Mouse (Mus musculus) intestine, embryonic 16.5 days (tissue): Measurements from ENCODE around the gene Cyct. TPM values are rescaled to one million over a fixed set of nuclear protein-coding genes. Genes with fewer than 3 reads are reported as not detected.

Experiments used
- ATAC-seq: fragments of 200-750 bp; cut with Nextera tagmentation; 2 replicates; pipeline ENCODE4 v1.8.0; 2017; ENCODE audit warnings: moderate TSS enrichment, moderate library complexity
- H3K27ac ChIP-seq: fragments of 300-500 bp; sonication (generic); 2 replicates; pipeline ENCODE4 v1.5.1; 2014; ENCODE audit warnings: mild to moderate bottlenecking, low read length
- H3K27me3 ChIP-seq: fragments of 300-500 bp; sonication (generic); replicated peaks from 2 replicates; pipeline ENCODE4 v1.6.1; 2014; ENCODE audit warnings: low read length, control low read depth, mixed read lengths; ENCODE audit not compliant: control insufficient read depth, insufficient read depth
- H3K36me3 ChIP-seq: fragments of 300-500 bp; sonication (generic); 2 replicates; pipeline ENCODE4 v1.6.1; 2014; ENCODE audit warnings: low read length, control low read depth; ENCODE audit not compliant: control insufficient read depth, insufficient read depth
- H3K4me1 ChIP-seq: fragments of 300-500 bp; sonication (generic); 2 replicates; pipeline ENCODE4 v1.6.1; 2014; ENCODE audit warnings: low read length, control low read depth, mixed read lengths; ENCODE audit not compliant: control insufficient read depth, insufficient read depth
- H3K4me2 ChIP-seq: fragments of 300-500 bp; sonication (generic); 2 replicates; pipeline ENCODE4 v1.6.1; 2014; ENCODE audit warnings: low read depth, low read length, control low read depth
- H3K4me3 ChIP-seq: fragments of 300-500 bp; sonication (generic); 2 replicates; pipeline ENCODE4 v1.5.1; 2014; ENCODE audit warnings: mild to moderate bottlenecking, low read length
- H3K9ac ChIP-seq: fragments of 300-500 bp; sonication (generic); 2 replicates; pipeline ENCODE4 v1.6.1; 2014; ENCODE audit warnings: low read depth, low read length
- H3K9me3 ChIP-seq: fragments of 300-500 bp; sonication (generic); 2 replicates; pipeline ENCODE4 v1.6.1; 2016; ENCODE audit warnings: low read length, control low read depth; ENCODE audit not compliant: control insufficient read depth
- WGBS: fragments of 180-500 bp; shearing (Covaris S2); extraction: QIAGEN DNeasy Blood & Tissue Kit; methylation state at CpG from one replicate; pipeline ENCODE4 v1.1.7; 2014; 5-methylcytosine and 5-hydroxymethylcytosine counted together
- microRNA-seq: library from miRNA; unstranded; fragments of <30 nt; microRNA quantifications from one replicate; pipeline ENCODE4, GENCODE M21; 2016
- polyA plus RNA-seq: library from polyadenylated mRNA; unstranded; fragments of >200 nt; fragmentation: Nextera tagmentation; extraction: Ambion mirVana; gene quantifications from 2 replicates; pipeline ENCODE4 v1.2.1, GENCODE M21; 2015

Gene Cyct
- polyA plus RNA-seq, 1 experiment from 2014 or later = not detected

GRCm38 (mm10) chr2:76319231-76319630 lies 41.0 kb downstream of the Cyct start:
- Histone ChIP-seq H3K9me3 (no peaks in the 10 kb centered on the region), H3K4me1 (no peaks in the 10 kb centered on the region), H3K36me3 (no peaks in the 10 kb centered on the region), H3K4me2 (no peak overlapping the region), H3K9ac (no peak overlapping the region), H3K27ac (no peak overlapping the region), H3K27me3 (no peaks in the 10 kb centered on the region), H3K4me3 (no peak overlapping the region)
- WGBS = 82% methylated on average over 6 of the region's 6 CpGs
- no peak for ATAC-seq

Small RNA genes lying within 50 kb of the gene (microRNA-seq; reads per million reads assigned to microRNA genes)
- gene Gm44337 = not detected

Other genes with a start within 250 kb of the Cyct start
- 0.23 and 0.26 TPM in 2 replicates for gene Pde11a, start 21.7 kb downstream of the Cyct start, polyA plus RNA-seq
- gene Rbm45, start 9.5 kb upstream of the Cyct start, polyA plus RNA-seq = 11.9 and 13.0 TPM in 2 replicates
- 9.4 and 10.3 TPM in 2 replicates for gene Osbpl6, start 46.1 kb upstream of the Cyct start, polyA plus RNA-seq